Comparison of ENCODE assay signal across 23 mouse cellular contexts in the genomic region with DNA sequence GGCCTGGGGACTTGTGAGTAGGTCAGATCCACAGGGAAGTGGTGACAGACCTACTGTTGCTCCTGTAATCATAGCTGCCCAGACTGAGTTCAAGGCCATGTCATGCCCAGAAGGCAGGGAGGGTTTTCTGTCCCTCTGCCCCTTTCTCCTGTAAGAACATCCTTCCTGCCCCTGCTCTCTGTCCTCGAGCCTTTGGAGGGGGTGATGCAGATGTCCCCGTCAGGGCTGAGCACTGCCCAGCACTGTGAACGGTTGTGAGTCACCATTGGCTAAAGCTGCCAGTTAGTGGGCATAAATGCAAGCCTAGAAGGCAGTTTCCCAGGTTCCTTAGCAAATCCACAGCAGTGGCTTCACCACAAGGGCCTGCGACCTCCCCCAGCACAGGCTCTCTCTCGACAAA. TPM values are rescaled to one million over a fixed set of nuclear protein-coding genes. Genes with fewer than 3 reads are reported as not detected.
"Had no signal": no experiment of that assay in that cellular context is flagged by ENCODE, and none has a peak within 500 bp of the region (broad histone marks: within the 10 kb centered on the region; RNA-seq: fewer than 3 reads in every experiment).

No protein-coding gene starts in this region.

- DNase-seq: gastrocnemius, postnatal 10 days; gastrocnemius, postnatal 25 days; heart, adult 18-20 months; heart, postnatal 10 days; heart, postnatal 4 days; kidney, adult 18-20 months; kidney, adult 8-10 months; kidney, postnatal 10 days; kidney, postnatal 25 days; kidney, postnatal 4 days; layer of hippocampus, adult 9-11 months; layer of hippocampus, postnatal 36 days; left cerebral cortex, postnatal 4 days had no signal

RNA-seq across cellular contexts. Expression of gene Dnali1, which starts 27.5 kb away (rescaled TPM):
- total RNA-seq: gastrocnemius, postnatal 10 days; gastrocnemius, postnatal 25 days; gastrocnemius, postnatal 4 days; granulocyte monocyte progenitor cell, adult 5-6 weeks; heart, postnatal 10 days; heart, postnatal 25 days; heart, postnatal 4 days had no signal
- polyA plus RNA-seq: heart, embryonic 14.5 days; inflammation-experienced regulatory T-cells, adult 6 months; intestine, embryonic 15.5 days; intestine, postnatal 0 days; kidney, embryonic 14.5 days; limb, embryonic 13.5 days; liver, embryonic 16.5 days had no signal
